ENCODE assay signal across 8 mouse cellular contexts in the genomic region with DNA sequence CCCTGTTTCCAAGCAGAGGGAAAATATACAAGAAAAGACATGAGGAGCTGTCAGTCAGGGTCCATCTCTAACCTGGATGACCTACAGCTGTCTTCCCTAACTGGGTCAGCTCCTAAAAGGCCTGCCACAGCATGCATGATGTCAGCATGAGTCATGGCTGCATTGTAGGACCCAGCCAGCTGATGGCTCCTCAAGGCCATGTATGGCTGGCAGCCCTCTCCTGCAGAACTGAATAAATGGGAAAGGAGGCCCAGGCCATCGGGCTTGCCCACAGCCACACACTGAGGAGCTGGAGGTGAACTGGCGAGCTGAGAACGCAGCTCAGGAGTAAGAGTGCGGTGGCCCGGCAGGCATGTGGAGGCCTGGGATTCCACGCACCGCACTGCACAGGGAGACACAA. TPM values are rescaled to one million over a fixed set of nuclear protein-coding genes. Genes with fewer than 3 reads are reported as not detected.
DNase-seq lines count a peak whose midpoint lies in the region; ATAC-seq and TF ChIP-seq lines count a peak whose summit lies in the region.

No protein-coding gene starts in this region.

- no peaks in the 10 kb centered on the region for H3K36me3 ChIP-seq in heart, adult 2 months (ENCODE audit: control insufficient read depth, insufficient read depth, low read length)
- H3K36me3 ChIP-seq in heart, embryonic 13.5 days = peaks cover 64% of the 10 kb centered on the region

- H3K4me1 ChIP-seq in heart, adult 2 months (ENCODE audit: control insufficient read depth, insufficient read depth, low read length) = no peaks in the 10 kb centered on the region; the same call in 1 of the 2 replicates
- H3K4me1 ChIP-seq in heart, embryonic 13.5 days = peaks cover 26% of the 10 kb centered on the region

- H3K4me2 ChIP-seq in heart, embryonic 13.5 days = no peak overlapping the region

- no peak overlapping the region for H3K9ac ChIP-seq in heart, adult 2 months (ENCODE audit: low read depth, low read length)
- H3K9ac ChIP-seq in heart, embryonic 13.5 days = peak overlapping the region; percentile 16; the same call in 1 of the 2 replicates

- TF ChIP-seq EP300 in heart, adult 2 months (IDR thresholded peaks at IDR 0.05; ENCODE audit: insufficient read depth, low read depth, low read length) = no peak

- WGBS in heart, adult 2 months = 86% methylated on average over 7 of the region's 7 CpGs
- whole genome bisulfite sequencing in heart, embryonic 13.5 days = 86% methylated on average over 7 of the region's 7 CpGs

- H3K27me3 ChIP-seq in heart, adult 2 months (ENCODE audit: control insufficient read depth, insufficient read depth, low read length) = no peaks in the 10 kb centered on the region
- no peaks in the 10 kb centered on the region for H3K27me3 ChIP-seq in heart, embryonic 13.5 days (replicated peaks)

- TF ChIP-seq POLR2A in heart, adult 2 months (IDR thresholded peaks at IDR 0.05; ENCODE audit: insufficient read depth, low read depth, low read length) = no peak

- H3K9me3 ChIP-seq in heart, embryonic 13.5 days = no peaks in the 10 kb centered on the region

- no peak for ATAC-seq in heart, embryonic 13.5 days (ENCODE audit: extremely low read depth, insufficient number of reproducible peaks, low FRiP score, low TSS enrichment)

- TF ChIP-seq CTCF in heart, adult 2 months (IDR thresholded peaks at IDR 0.05) = no peak

- H3K4me3 ChIP-seq in heart, adult 2 months = no peak overlapping the region
- H3K4me3 ChIP-seq in heart, embryonic 13.5 days = no peak overlapping the region

- DNase-seq in heart, adult 2 months = peak; percentile 40 to 41
- DNase-seq in heart, adult 8-10 months (ENCODE audit: low spot score) = no peak
- DNase-seq in urinary bladder, adult 2 months (ENCODE audit: low spot score) = peak; percentile 28
- DNase-seq in urinary bladder, postnatal 4 days (ENCODE audit: low spot score in 2 of 2) = no peak
- no peak for DNase-seq in left cerebral cortex, adult 11 months (ENCODE audit: low spot score)
- DNase-seq in spleen, postnatal 10 days (ENCODE audit: low spot score in 2 of 2) = no peak
- DNase-seq in cerebellum, adult 8-10 months = no peak

- intact Hi-C loops in heart, adult 2 months (cut with DNase I) = no loop called here

- H3K27ac ChIP-seq in heart, adult 2 months = no peak overlapping the region
- no peak overlapping the region for H3K27ac ChIP-seq in heart, embryonic 13.5 days (replicated peaks)

- H3K79me2 ChIP-seq in heart, adult 2 months (replicated peaks; ENCODE audit: control insufficient read depth, insufficient read depth, low read length) = peaks cover 4% of the 10 kb centered on the region

RNA-seq across cellular contexts. Expression of a gene that starts 16.3 kb away (rescaled TPM):
- 10 to 100 TPM; 11.1 to 11.6 TPM for total RNA-seq in heart, adult 2 months (2021)
- polyA plus RNA-seq in heart, adult 2 months (2012; rRNA removed) = 9.1 and 11.7 TPM in 2 replicates
- 10 to 100 TPM; 10.8 to 14.5 (median 12.3) TPM for total RNA-seq in heart, adult 8-10 months (2022)
- 19.1 and 19.7 TPM in 2 replicates for polyA plus RNA-seq in urinary bladder, adult 2 months (2012; rRNA removed)
- 58.7 and 59.8 TPM in 2 replicates for polyA plus RNA-seq in heart, embryonic 13.5 days (2015; fragmentation: Nextera tagmentation; extraction: Ambion mirVana)

RNA-seq across cellular contexts. Expression of a gene that starts 33.2 kb away (rescaled TPM):
- total RNA-seq in heart, adult 2 months (2021) = 1 to 10 TPM; 2.8 to 3.2 TPM
- 4.2 and 6.1 TPM in 2 replicates for polyA plus RNA-seq in heart, adult 2 months (2012; rRNA removed)
- total RNA-seq in heart, adult 8-10 months (2022) = 1 to 10 TPM; 1.8 to 6.8 (median 4.6) TPM
- 11.6 and 11.7 TPM in 2 replicates for polyA plus RNA-seq in urinary bladder, adult 2 months (2012; rRNA removed)
- polyA plus RNA-seq in heart, embryonic 13.5 days (2015; fragmentation: Nextera tagmentation; extraction: Ambion mirVana) = 19.4 and 21.9 TPM in 2 replicates

RNA-seq across cellular contexts. Expression of a gene that starts 45.0 kb away (rescaled TPM):
- total RNA-seq in heart, adult 2 months (2021) = 100 to 1,000 TPM; 101 to 113 TPM
- polyA plus RNA-seq in heart, adult 2 months (2012; rRNA removed) = 69.6 and 69.9 TPM in 2 replicates
- total RNA-seq in heart, adult 8-10 months (2022) = 100 to 1,000 TPM; 106 to 121 (median 110) TPM
- polyA plus RNA-seq in urinary bladder, adult 2 months (2012; rRNA removed) = 136 and 141 TPM in 2 replicates
- 214 and 249 TPM in 2 replicates for polyA plus RNA-seq in heart, embryonic 13.5 days (2015; fragmentation: Nextera tagmentation; extraction: Ambion mirVana)

RNA-seq across cellular contexts. Expression of a gene that starts 55.4 kb away (rescaled TPM):
- 1 to 10 TPM; 5.9 to 6.7 TPM for total RNA-seq in heart, adult 2 months (2021)
- polyA plus RNA-seq in heart, adult 2 months (2012; rRNA removed) = 11.9 and 18.8 TPM in 2 replicates
- total RNA-seq in heart, adult 8-10 months (2022) = 1 to 10 TPM; 7.0 to 7.4 (median 7.1) TPM
- 38.7 and 59.6 TPM in 2 replicates for polyA plus RNA-seq in urinary bladder, adult 2 months (2012; rRNA removed)
- 40.6 and 41.9 TPM in 2 replicates for polyA plus RNA-seq in heart, embryonic 13.5 days (2015; fragmentation: Nextera tagmentation; extraction: Ambion mirVana)

RNA-seq across cellular contexts. Expression of a gene that starts 59.1 kb away (rescaled TPM):
- total RNA-seq in heart, adult 2 months (2021) = 100 to 1,000 TPM; 124 to 130 TPM
- polyA plus RNA-seq in heart, adult 2 months (2012; rRNA removed) = 173 and 226 TPM in 2 replicates
- 100 to 1,000 TPM; 135 to 142 (median 136) TPM for total RNA-seq in heart, adult 8-10 months (2022)
- polyA plus RNA-seq in urinary bladder, adult 2 months (2012; rRNA removed) = 78.8 and 88.8 TPM in 2 replicates
- polyA plus RNA-seq in heart, embryonic 13.5 days (2015; fragmentation: Nextera tagmentation; extraction: Ambion mirVana) = 124 and 139 TPM in 2 replicates

Comparison
In these comparisons a context has a peak if more than half of its experiments do, and no peak if none do; other contexts are left out.
1. DNase-seq: peak in heart, adult 2 months (2 of 2) and urinary bladder, adult 2 months (single experiment); none in heart, adult 8-10 months (single experiment), urinary bladder, postnatal 4 days (0 of 2), left cerebral cortex, adult 11 months (single experiment), spleen, postnatal 10 days (0 of 2) and cerebellum, adult 8-10 months (single experiment).